Mouse (Mus musculus) hindlimb bud, embryonic 11.5 days (tissue): ENCODE results near the gene Gja4.
A peak's percentile ranks its signal among the peaks of the same experiment; 100 is the strongest.

Experiments
- DNase-seq: peaks from one replicate; pipeline ENCODE4 v3.0.0-alpha.2; 2012; ENCODE audit warnings: low read depth, low spot score; ENCODE audit errors: extremely low spot score

Gene Gja4

DNA sequence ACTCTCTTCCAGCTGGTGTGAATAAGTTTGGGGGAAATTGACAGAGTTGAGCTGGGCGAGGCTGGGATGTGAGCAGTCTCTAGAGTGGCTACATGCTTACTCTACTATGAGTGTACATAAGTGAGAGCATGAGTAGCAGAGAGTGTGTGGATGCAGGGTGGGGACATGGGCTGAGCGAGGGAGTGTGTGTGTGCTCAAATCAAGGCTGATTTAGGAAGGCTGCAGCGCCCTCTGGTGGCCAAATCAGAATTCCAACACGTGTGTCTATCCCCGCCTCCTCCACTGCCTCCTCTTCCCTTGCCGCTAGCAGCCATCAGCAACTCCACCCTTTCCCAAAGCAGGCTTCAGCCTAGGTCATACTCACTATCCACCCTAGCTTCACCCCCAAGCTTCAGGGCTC, 10.9 kb upstream of the Gja4 start:
- peak; percentile 52 for DNase-seq

DNA sequence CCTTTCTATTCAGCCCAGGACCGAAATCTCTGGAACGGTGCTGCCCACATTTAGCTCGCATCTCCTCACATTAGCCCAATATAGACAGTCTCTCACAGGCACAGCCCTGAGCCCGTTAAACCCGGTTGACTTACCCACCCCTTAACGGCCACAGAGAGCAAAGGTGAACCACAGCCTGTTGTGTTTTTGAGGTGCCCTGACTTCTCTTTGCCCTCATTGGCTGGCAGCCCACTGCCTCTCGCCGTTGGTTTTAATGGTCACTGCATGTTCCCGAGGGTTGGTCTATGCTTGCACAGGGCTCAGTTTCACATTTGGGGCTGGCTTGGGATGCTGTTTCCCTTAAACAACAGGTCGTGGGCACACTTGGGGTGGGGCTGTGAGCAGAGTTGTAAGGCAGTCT, 10.5 kb upstream of the Gja4 start:
- DNase-seq: no peak

- no peak for DNase-seq
Measured at GRCm38 (mm10) chr4:127323651-127324050, 9.8 kb upstream of the Gja4 start.

GRCm38 (mm10) chr4:127319613-127320012, 5.8 kb upstream of the Gja4 start:
- peak; percentile 72 for DNase-seq

- no peak for DNase-seq
Measured at GRCm38 (mm10) chr4:127317143-127317542, 3.3 kb upstream of the Gja4 start.

DNA sequence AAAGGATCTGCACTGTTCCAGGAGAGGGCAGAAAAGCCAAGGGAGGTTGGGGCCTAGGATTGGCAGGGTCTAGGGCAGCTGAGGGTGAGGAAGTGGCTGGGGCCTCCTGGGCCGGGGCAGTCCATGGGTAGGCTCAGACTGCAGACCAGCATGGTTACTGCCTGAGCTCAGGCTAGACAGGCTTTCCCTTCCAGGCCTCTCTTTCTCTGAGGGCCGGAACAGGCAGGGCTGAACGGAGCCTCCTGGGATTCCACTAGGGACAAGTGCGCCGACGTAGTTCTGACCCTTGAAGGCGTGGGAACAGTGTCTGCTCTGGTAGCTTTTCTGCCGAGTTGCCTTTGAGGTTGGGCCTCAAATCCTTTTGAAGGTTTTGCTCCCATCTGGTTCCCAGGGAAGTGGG, 1.9 kb upstream of the Gja4 start:
- no peak for DNase-seq

DNA sequence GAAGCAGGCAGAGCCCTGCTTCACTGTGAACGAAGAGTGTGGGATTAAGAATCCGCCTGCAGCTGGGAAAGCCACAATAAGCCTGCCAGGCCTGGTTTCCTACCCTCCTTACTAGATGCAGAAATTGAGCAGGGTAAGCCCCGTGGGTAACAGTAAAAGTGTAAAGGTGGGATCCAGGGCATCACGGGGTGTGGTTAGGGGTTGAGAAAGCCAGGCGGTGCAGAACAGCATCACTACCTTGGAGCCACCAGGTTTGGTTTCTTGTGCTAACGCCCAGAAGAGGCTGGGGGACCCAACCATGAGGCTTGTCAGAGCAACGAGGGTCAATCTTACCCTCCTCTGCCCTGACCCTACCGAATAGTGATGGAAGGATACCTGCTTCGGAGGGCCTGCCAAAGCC, 746 bp upstream of the Gja4 start:
- DNase-seq: no peak

GRCm38 (mm10) chr4:127312349-127312748, 1.5 kb downstream of the Gja4 start:
- no peak for DNase-seq

- no peak for DNase-seq
Measured at GRCm38 (mm10) chr4:127311561-127311960, 2.3 kb downstream of the Gja4 start.

- DNase-seq: no peak
Measured at GRCm38 (mm10) chr4:127306915-127307314, 6.9 kb downstream of the Gja4 start.

- no peak for DNase-seq
Measured at GRCm38 (mm10) chr4:127303796-127304195, 10.0 kb downstream of the Gja4 start.

DNA sequence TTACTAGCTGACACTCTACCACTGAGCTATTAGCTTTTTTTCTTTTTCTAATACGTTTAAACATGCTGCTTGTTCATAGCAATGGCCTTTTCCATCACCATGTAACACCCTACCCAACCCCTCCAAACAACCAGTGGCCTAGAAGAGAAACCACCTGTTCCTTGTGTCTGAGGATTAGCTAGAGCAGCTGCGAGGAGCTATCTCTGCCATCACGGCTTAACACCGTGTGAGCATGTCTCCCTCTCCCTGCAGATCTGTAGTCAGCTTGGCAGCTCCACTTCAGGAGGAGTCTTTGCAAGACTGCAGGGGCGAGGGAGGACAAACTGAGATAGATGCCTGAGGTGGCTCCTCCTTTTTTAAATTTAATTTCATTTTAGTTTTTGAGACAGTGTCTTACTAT, 13.3 kb downstream of the Gja4 start:
- no peak for DNase-seq

GRCm38 (mm10) chr4:127292631-127293030, 21.2 kb downstream of the Gja4 start:
- DNase-seq: no peak

DNA sequence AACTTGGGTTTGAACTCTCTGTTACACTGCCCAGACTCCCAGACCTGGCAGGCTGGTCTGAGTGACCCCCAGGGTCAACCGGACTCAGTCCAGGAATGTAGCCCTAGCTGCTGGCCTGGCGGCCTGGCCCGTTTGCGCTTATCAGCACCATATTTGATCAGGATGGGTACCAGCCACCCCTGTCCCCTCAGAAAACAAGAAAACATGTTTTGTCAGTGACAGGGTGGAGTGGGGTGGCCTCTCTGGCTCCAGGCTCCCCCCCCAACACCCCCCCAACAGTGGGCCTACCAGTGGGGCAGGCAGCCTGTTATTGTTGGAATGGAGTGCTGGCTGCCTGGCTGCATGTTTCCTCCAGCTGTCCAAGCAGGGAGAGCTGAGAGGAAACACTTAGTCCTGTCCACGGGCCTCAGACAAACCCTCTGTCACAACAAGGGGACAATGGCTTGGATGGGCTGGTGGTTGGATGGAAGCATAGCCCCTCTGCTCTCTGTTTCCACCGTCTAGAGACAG, 24.7 kb downstream of the Gja4 start:
- no peak for DNase-seq

DNA sequence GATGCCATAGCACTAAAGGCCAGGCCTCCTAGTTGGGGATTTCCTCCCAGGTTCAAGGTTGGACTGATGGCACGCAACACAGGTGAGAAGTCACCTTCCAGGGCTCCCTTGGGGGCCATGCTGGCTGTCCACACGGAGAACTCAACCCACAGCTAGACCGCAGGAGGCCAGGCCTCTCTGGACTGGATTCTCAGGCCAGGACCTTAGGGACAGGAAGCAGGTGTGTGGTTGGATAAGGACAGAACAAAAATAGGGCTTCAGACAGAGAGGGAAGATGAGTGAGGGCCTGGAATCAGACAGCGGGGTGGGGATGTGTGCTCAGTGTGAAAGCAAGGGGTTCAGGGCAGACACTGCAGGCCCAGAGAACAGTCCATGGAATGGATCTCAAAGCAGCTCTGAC, 26.9 kb downstream of the Gja4 start:
- no peak for DNase-seq

DNA sequence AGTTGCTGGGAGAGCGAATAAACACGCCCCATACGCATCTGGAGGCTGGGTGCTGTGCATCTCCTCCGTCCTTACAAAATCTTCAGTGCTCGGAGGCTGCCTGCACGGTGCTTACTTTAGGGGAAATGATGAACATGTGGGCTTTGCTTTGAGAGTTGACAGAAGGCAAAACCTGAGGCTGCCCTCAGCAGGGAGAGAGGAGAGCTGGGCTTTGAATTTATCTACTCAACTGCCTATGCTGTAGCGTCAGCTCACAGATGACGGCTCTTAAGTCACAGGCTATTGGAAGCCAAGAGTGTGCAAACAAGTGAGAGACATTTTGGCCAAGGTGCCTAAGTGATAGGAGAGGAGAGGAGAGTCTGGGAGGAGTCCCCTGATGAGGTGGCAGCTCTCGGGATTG, 34.6 kb downstream of the Gja4 start:
- no peak for DNase-seq

DNA sequence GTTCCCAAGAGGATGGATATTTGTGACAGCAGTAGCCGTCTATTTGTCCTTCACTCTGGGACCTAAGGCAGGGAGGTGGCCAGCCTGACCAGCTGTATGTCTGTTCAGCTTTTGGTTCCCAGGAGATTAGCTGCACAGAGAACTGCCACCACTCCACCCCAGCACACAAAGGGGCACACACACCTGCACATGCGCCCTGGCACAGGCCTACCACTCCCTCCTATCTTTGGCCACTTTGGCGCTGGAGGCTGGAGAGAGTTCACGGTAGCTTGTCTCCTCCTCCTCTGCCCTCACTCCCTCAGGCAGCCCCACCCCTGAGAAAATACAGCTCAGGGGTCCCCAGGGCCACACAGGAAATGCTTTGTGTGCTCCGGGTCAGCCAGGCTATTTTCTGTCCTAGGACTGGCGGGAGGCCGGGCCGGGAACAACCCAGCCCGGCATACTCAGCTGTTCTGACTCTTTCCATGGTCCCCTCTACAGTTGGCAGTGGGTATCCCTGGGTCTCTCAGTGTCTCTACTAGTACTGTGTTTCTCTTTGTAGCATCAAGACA, 35.3 kb downstream of the Gja4 start:
- no peak for DNase-seq

GRCm38 (mm10) chr4:127264183-127264554, 49.7 kb downstream of the Gja4 start:
- DNase-seq: no peak

DNA sequence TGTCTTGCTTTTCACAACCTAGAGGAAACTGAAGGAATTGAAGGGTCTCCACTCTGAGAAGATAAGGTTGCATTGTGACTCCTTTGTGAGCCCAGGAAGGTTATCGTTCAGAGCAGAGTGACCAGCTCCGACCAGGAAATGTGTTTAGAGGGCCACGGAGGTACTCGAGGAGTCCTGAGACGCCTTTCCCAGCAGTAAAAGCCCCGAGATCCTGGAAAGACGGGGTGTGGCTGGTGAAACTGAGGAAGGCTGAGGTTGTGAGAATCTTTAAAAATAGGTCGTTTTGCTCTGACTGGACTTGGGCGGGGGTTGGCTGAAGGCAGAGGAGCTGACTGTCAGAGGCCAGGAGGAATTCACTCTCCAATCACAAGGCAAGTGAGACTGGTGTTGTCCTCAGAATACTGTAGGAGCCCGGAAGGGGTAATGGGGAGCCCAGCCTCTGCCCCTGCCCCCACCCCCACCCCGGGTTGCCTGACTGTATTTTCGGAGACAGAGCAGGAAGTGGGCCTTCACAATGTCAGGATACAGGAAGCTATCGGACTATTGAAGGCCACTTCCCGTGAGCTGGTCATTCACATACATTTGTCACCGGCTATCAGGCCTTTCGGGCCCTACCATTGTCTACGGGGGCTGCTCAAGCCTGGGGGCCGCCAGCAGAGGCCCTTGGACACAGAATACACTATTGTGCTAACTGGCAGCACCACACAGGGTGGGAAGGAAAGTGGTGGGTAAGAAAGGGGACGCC, 50.2 kb downstream of the Gja4 start:
- DNase-seq: no peak

GRCm38 (mm10) chr4:127261601-127262000, 52.2 kb downstream of the Gja4 start:
- DNase-seq: no peak
